ENCODE assay signal across 29 mouse cellular contexts in the genomic region with DNA sequence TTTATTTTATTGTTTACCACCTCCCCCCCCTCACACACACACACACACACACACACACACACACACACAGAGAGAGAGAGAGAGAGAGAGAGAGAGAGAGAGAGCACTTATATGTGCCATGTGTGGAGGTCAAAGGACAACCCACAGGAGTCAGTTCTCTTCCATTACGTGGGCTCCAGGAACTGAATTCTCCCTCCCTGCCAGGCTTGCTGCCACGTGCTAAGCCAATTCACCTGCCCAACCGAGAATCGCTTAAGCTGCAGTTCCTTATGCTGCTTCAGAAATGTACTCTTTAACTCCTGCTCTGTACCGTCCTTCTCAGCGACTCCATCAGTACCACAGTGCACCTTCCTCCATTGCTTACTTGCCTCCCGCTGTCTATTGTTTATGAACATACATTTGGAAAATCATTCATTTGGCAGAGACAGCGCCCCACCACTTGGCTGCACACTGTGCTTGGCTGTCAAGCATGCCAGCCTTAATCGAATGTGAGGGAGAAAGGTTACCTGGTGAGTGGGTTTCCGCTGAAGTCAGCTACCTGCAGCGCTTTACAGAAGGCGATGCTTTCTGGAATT.
A peak's percentile ranks its signal among the peaks of the same experiment; 100 is the strongest.
DNase-seq lines count a peak whose midpoint lies in the region; ATAC-seq and TF ChIP-seq lines count a peak whose summit lies in the region.
"Had no signal": no experiment of that assay in that cellular context is flagged by ENCODE, and none has a peak within 500 bp of the region (broad histone marks: within the 10 kb centered on the region; RNA-seq: fewer than 3 reads in every experiment).

No protein-coding gene starts in this region.

- peak; percentile 45 to 57 for DNase-seq in cerebellum, adult 2 months
- no peak for DNase-seq in cerebellum, postnatal 4 days (ENCODE audit: low spot score in 2 of 2)
- peak; percentile 58 for DNase-seq in heart, embryonic 10.5 days (ENCODE audit: low spot score)
- DNase-seq in heart, adult 9 months (ENCODE audit: low spot score in 2 of 2) = no peak
- DNase-seq in cerebellum, postnatal 10 days = peak; percentile 52 to 57
- no peak for DNase-seq in liver
- DNase-seq: adrenal gland, postnatal 14 days; gastrocnemius, adult 2 months; gastrocnemius, postnatal 36 days; heart, adult 18-20 months; heart, postnatal 10 days; kidney, adult 18-20 months; liver, postnatal 0 days; lung, postnatal 36 days; right cerebral cortex, postnatal 4 days; thymus, adult 18-20 months; thymus, postnatal 4 days had no signal

- no peak for TF ChIP-seq CTCF in cerebellum, adult 2 months (IDR thresholded peaks at IDR 0.05; ENCODE audit: borderline replicate concordance, insufficient read depth, low read depth, low read length)

- no peaks in the 10 kb centered on the region for H3K9me3 ChIP-seq in heart, embryonic 10.5 days
- H3K9me3 ChIP-seq in midbrain, embryonic 15.5 days = no peaks in the 10 kb centered on the region
- H3K9me3 ChIP-seq in midbrain, embryonic 16.5 days (replicated peaks; ENCODE audit: control insufficient read depth, low read length, poor library complexity, severe bottlenecking) = no peaks in the 10 kb centered on the region
- H3K9me3 ChIP-seq: embryonic facial prominence, embryonic 13.5 days; forebrain, embryonic 10.5 days; heart, embryonic 13.5 days; limb, embryonic 13.5 days; liver, embryonic 12.5 days had no signal

- TF ChIP-seq POLR2A in cerebellum, adult 2 months (IDR thresholded peaks at IDR 0.05; ENCODE audit: borderline replicate concordance, insufficient read depth, low read length) = no peak

- H3K36me3 ChIP-seq in heart, embryonic 10.5 days = peaks cover 9% of the 10 kb centered on the region; the same call in 1 of the 2 replicates
- no peaks in the 10 kb centered on the region for H3K36me3 ChIP-seq in midbrain, embryonic 15.5 days (replicated peaks)
- H3K36me3 ChIP-seq in midbrain, embryonic 16.5 days (ENCODE audit: control insufficient read depth, insufficient read depth, low read length) = 0 out of 2 replicates have a peak, but pooled peaks cover 3% of the 10 kb centered on the region

- no peak overlapping the region for H3K9ac ChIP-seq in midbrain, embryonic 15.5 days
- no peak overlapping the region for H3K9ac ChIP-seq in midbrain, embryonic 16.5 days (ENCODE audit: low read depth, low read length)
- H3K9ac ChIP-seq: embryonic facial prominence, embryonic 13.5 days; heart, embryonic 13.5 days; limb, embryonic 13.5 days; liver, embryonic 12.5 days; liver, postnatal 0 days had no signal

- H3K27ac ChIP-seq in cerebellum, adult 2 months (ENCODE audit: insufficient read depth, low read length) = no peak overlapping the region
- H3K27ac ChIP-seq in heart, embryonic 10.5 days = no peak overlapping the region
- H3K27ac ChIP-seq in midbrain, embryonic 15.5 days = no peak overlapping the region
- H3K27ac ChIP-seq in midbrain, embryonic 16.5 days (ENCODE audit: low read length) = no peak overlapping the region
- H3K27ac ChIP-seq: embryonic facial prominence, embryonic 13.5 days; forebrain, embryonic 10.5 days; gastrocnemius, adult 2 months; heart, embryonic 13.5 days; kidney, postnatal 0 days; limb, embryonic 13.5 days; liver, embryonic 12.5 days; stomach, postnatal 0 days had no signal

- peak overlapping the region; percentile 36 for H3K4me3 ChIP-seq in cerebellum, adult 2 months (replicated peaks; ENCODE audit: insufficient read depth, low read depth, low read length)
- no peak overlapping the region for H3K4me3 ChIP-seq in heart, embryonic 10.5 days
- H3K4me3 ChIP-seq in midbrain, embryonic 15.5 days = no peak overlapping the region
- H3K4me3 ChIP-seq in midbrain, embryonic 16.5 days (ENCODE audit: low read depth, low read length) = no peak overlapping the region
- H3K4me3 ChIP-seq: embryonic facial prominence, embryonic 13.5 days; forebrain, embryonic 10.5 days; gastrocnemius, adult 2 months; heart, embryonic 13.5 days; limb, embryonic 13.5 days; liver, embryonic 12.5 days had no signal

- 0 out of 2 replicates have a peak, but pooled peaks have one; percentile 15 for ATAC-seq in midbrain, embryonic 15.5 days (replicated peaks)
- no peak for ATAC-seq in midbrain, embryonic 16.5 days
- ATAC-seq: inflammation-experienced regulatory T-cells, adult 6 months; liver, embryonic 12.5 days; liver, postnatal 0 days; Patski had no signal

- H3K27me3 ChIP-seq in cerebellum, adult 2 months (ENCODE audit: control insufficient read depth, insufficient read depth, low read length) = no peaks in the 10 kb centered on the region
- H3K27me3 ChIP-seq in heart, embryonic 10.5 days (ENCODE audit: insufficient read depth, poor library complexity, severe bottlenecking) = no peaks in the 10 kb centered on the region
- no peaks in the 10 kb centered on the region for H3K27me3 ChIP-seq in midbrain, embryonic 15.5 days (replicated peaks)
- H3K27me3 ChIP-seq in midbrain, embryonic 16.5 days (ENCODE audit: control insufficient read depth, insufficient read depth, low read depth, low read length) = no peaks in the 10 kb centered on the region
- H3K27me3 ChIP-seq: embryonic facial prominence, embryonic 13.5 days; heart, embryonic 13.5 days; limb, embryonic 13.5 days; liver, embryonic 12.5 days; Patski had no signal

- H3K4me1 ChIP-seq in cerebellum, adult 2 months (ENCODE audit: control insufficient read depth, insufficient read depth, low read length) = peaks cover 11% of the 10 kb centered on the region
- peaks cover 21% of the 10 kb centered on the region for H3K4me1 ChIP-seq in heart, embryonic 10.5 days
- peaks cover 7% of the 10 kb centered on the region for H3K4me1 ChIP-seq in midbrain, embryonic 15.5 days
- H3K4me1 ChIP-seq in midbrain, embryonic 16.5 days (ENCODE audit: control insufficient read depth, insufficient read depth, low read length) = 0 out of 2 replicates have a peak, but pooled peaks cover 2% of the 10 kb centered on the region

- no peak overlapping the region for H3K4me2 ChIP-seq in midbrain, embryonic 15.5 days
- no peak overlapping the region for H3K4me2 ChIP-seq in midbrain, embryonic 16.5 days (ENCODE audit: low read length)
- H3K4me2 ChIP-seq: embryonic facial prominence, embryonic 13.5 days; heart, embryonic 13.5 days; limb, embryonic 13.5 days; liver, embryonic 12.5 days; midbrain, embryonic 11.5 days had no signal

- 17% methylated on average over 12 of the region's 12 CpGs for WGBS in cerebellum, adult 2 months
- WGBS in heart, embryonic 10.5 days = 91% methylated on average over 12 of the region's 12 CpGs
- WGBS in midbrain, embryonic 15.5 days = 72% methylated on average over 12 of the region's 12 CpGs
- WGBS in midbrain, embryonic 16.5 days = 80% methylated on average over 12 of the region's 12 CpGs

Comparison
In these comparisons a context has a peak if more than half of its experiments do, and no peak if none do; other contexts are left out.
1. DNase-seq: peak in cerebellum, adult 2 months (2 of 2), heart, embryonic 10.5 days (single experiment) and cerebellum, postnatal 10 days (2 of 2); none in cerebellum, postnatal 4 days (0 of 2), heart, adult 9 months (0 of 2) and liver (single experiment).